ENCODE assay signal across 28 mouse cellular contexts in genomic region chr7:83949662-83950061, GRCm38 (mm10).
A peak's percentile ranks its signal among the peaks of the same experiment; 100 is the strongest.
DNase-seq lines count a peak whose midpoint lies in the region; ATAC-seq and TF ChIP-seq lines count a peak whose summit lies in the region.
"Had no signal": no experiment of that assay in that cellular context is flagged by ENCODE, and none has a peak within 500 bp of the region (broad histone marks: within the 10 kb centered on the region; RNA-seq: fewer than 3 reads in every experiment).

No protein-coding gene starts in this region.

- H3K27ac ChIP-seq in heart, embryonic 11.5 days (ENCODE audit: low read depth, low read length) = peak overlapping the region; percentile 62
- H3K27ac ChIP-seq in heart, embryonic 14.5 days (replicated peaks in 1 of 2; ENCODE audit: control insufficient read depth in 1 of 2, insufficient read depth in 1 of 2, low read depth in 2 of 2, low read length in 2 of 2) = peak overlapping the region; percentile 75 to 79
- no peak overlapping the region for H3K27ac ChIP-seq in heart, postnatal 0 days (ENCODE audit: low read depth)
- H3K27ac ChIP-seq: embryonic facial prominence, embryonic 12.5 days; embryonic facial prominence, embryonic 15.5 days; hindbrain, embryonic 10.5 days; hindbrain, embryonic 13.5 days; kidney, postnatal 0 days had no signal

- H3K9me3 ChIP-seq in heart, embryonic 11.5 days (replicated peaks; ENCODE audit: control insufficient read depth, low read length) = no peaks in the 10 kb centered on the region; the same call in 1 of the 2 replicates
- no peaks in the 10 kb centered on the region for H3K9me3 ChIP-seq in heart, embryonic 14.5 days (ENCODE audit: control insufficient read depth, low read length)
- H3K9me3 ChIP-seq in heart, postnatal 0 days (replicated peaks; ENCODE audit: control insufficient read depth, low read length) = no peaks in the 10 kb centered on the region
- H3K9me3 ChIP-seq: embryonic facial prominence, embryonic 12.5 days; embryonic facial prominence, embryonic 15.5 days; G1E; hindbrain, embryonic 10.5 days; hindbrain, embryonic 13.5 days had no signal

- intact Hi-C loops in heart, postnatal 10 days (cut with DNase I) = no loop called here

- peak; percentile 44; the same call in 1 of the 2 replicates for ATAC-seq in heart, embryonic 11.5 days (replicated peaks; ENCODE audit: insufficient number of reproducible peaks, low FRiP score, low TSS enrichment)
- ATAC-seq in heart, embryonic 14.5 days (ENCODE audit: insufficient number of reproducible peaks, insufficient read depth, low FRiP score, low read depth) = peak; percentile 44
- ATAC-seq in heart, postnatal 0 days (ENCODE audit: insufficient read depth, low read depth) = peak; percentile 57
- ATAC-seq: forebrain, embryonic 14.5 days; hindbrain, embryonic 16.5 days; intestine, postnatal 0 days; Patski had no signal

- no peak overlapping the region for H3K4me2 ChIP-seq in heart, embryonic 11.5 days
- H3K4me2 ChIP-seq in heart, embryonic 14.5 days (ENCODE audit: low read length) = no peak overlapping the region
- H3K4me2 ChIP-seq in heart, postnatal 0 days (ENCODE audit: low read depth, low read length) = no peak overlapping the region
- H3K4me2 ChIP-seq: embryonic facial prominence, embryonic 12.5 days; embryonic facial prominence, embryonic 15.5 days; hindbrain, embryonic 13.5 days had no signal

- no peak overlapping the region for H3K4me3 ChIP-seq in heart, embryonic 11.5 days (ENCODE audit: low read depth, low read length)
- no peak overlapping the region for H3K4me3 ChIP-seq in heart, embryonic 14.5 days (ENCODE audit: control insufficient read depth in 1 of 2, insufficient read depth in 1 of 2, low read depth in 1 of 2, low read length in 2 of 2)
- H3K4me3 ChIP-seq in heart, postnatal 0 days (ENCODE audit: low read depth, low read length) = no peak overlapping the region
- H3K4me3 ChIP-seq: embryonic facial prominence, embryonic 12.5 days; embryonic facial prominence, embryonic 15.5 days; hindbrain, embryonic 10.5 days; hindbrain, embryonic 13.5 days had no signal

- TF ChIP-seq EP300 in heart, postnatal 0 days (IDR thresholded peaks at IDR 0.05; ENCODE audit: low read depth) = no peak

- DNase-seq in heart, adult 9 months (ENCODE audit: low spot score in 2 of 2) = no peak
- DNase-seq in heart, adult 8-10 months (ENCODE audit: low spot score) = no peak
- peak; percentile 28 for DNase-seq in heart, postnatal 0 days (ENCODE audit: low spot score)
- no peak for DNase-seq in heart, postnatal 10 days
- peak; percentile 8 for DNase-seq in R1 (ENCODE audit: low read depth, low spot score)
- DNase-seq in frontal cortex, adult 2 months (ENCODE audit: extremely low spot score in 1 of 2, low spot score in 1 of 2) = no peak
- DNase-seq: adrenal gland, adult 2 months; adrenal gland, postnatal 14 days; B cell, adult 2 months; cerebellum, adult 11 months; cerebellum, adult 2 months; cerebellum, adult 9-11 months; cerebellum, postnatal 25 days; gastrocnemius, postnatal 10 days; gastrocnemius, postnatal 36 days; kidney, adult 2 months had no signal

- TF ChIP-seq CTCF in heart, postnatal 0 days (IDR thresholded peaks at IDR 0.05; ENCODE audit: low read depth) = no peak

- H3K9ac ChIP-seq in heart, embryonic 11.5 days (ENCODE audit: low read depth, low read length) = no peak overlapping the region
- H3K9ac ChIP-seq in heart, embryonic 14.5 days (ENCODE audit: low read length) = no peak overlapping the region
- no peak overlapping the region for H3K9ac ChIP-seq in heart, postnatal 0 days (replicated peaks; ENCODE audit: low read depth, low read length)
- H3K9ac ChIP-seq: embryonic facial prominence, embryonic 12.5 days; embryonic facial prominence, embryonic 15.5 days; hindbrain, embryonic 13.5 days had no signal

- H3K4me1 ChIP-seq in heart, embryonic 11.5 days (ENCODE audit: control insufficient read depth, insufficient read depth, low read length) = peaks cover 15% of the 10 kb centered on the region
- peaks cover 21 to 25% of the 10 kb centered on the region in 2 experiments for H3K4me1 ChIP-seq in heart, embryonic 14.5 days (ENCODE audit: control insufficient read depth in 2 of 2, insufficient read depth in 2 of 2, low read length in 2 of 2)
- H3K4me1 ChIP-seq in heart, postnatal 0 days (ENCODE audit: control insufficient read depth, insufficient read depth) = peaks cover 21% of the 10 kb centered on the region
- H3K4me1 ChIP-seq: embryonic facial prominence, embryonic 12.5 days; embryonic facial prominence, embryonic 15.5 days; hindbrain, embryonic 13.5 days had no signal

- H3K27me3 ChIP-seq in heart, embryonic 11.5 days (ENCODE audit: control insufficient read depth, insufficient read depth, low read length) = no peaks in the 10 kb centered on the region
- no peaks in the 10 kb centered on the region; the same call in 1 of the 2 replicates for H3K27me3 ChIP-seq in heart, embryonic 14.5 days (ENCODE audit: control insufficient read depth, insufficient read depth, low read length)
- no peaks in the 10 kb centered on the region for H3K27me3 ChIP-seq in heart, postnatal 0 days (ENCODE audit: control insufficient read depth, insufficient read depth, low read length)
- H3K27me3 ChIP-seq: embryonic facial prominence, embryonic 12.5 days; embryonic facial prominence, embryonic 15.5 days; hindbrain, embryonic 13.5 days; Patski had no signal

- WGBS in heart, embryonic 11.5 days (ENCODE audit: insufficient replicate concordance) = 32% methylated on average over 6 of the region's 6 CpGs
- 14% methylated on average over 6 of the region's 6 CpGs for WGBS in heart, embryonic 14.5 days
- 29% methylated on average over 6 of the region's 6 CpGs for WGBS in heart, postnatal 0 days

- no peaks in the 10 kb centered on the region for H3K36me3 ChIP-seq in heart, embryonic 11.5 days (ENCODE audit: control insufficient read depth, insufficient read depth, low read length)
- H3K36me3 ChIP-seq in heart, embryonic 14.5 days (ENCODE audit: control insufficient read depth, insufficient read depth, low read length) = no peaks in the 10 kb centered on the region
- no peaks in the 10 kb centered on the region for H3K36me3 ChIP-seq in heart, postnatal 0 days (replicated peaks; ENCODE audit: control insufficient read depth, insufficient read depth, low read length)
- H3K36me3 ChIP-seq: embryonic facial prominence, embryonic 12.5 days; embryonic facial prominence, embryonic 15.5 days; G1E; hindbrain, embryonic 10.5 days; hindbrain, embryonic 13.5 days had no signal

Comparison
In these comparisons a context has a peak if more than half of its experiments do, and no peak if none do; other contexts are left out.
1. DNase-seq: peak in heart, postnatal 0 days (single experiment) and R1 (single experiment); none in heart, adult 9 months (0 of 2), heart, adult 8-10 months (single experiment), heart, postnatal 10 days (0 of 2) and frontal cortex, adult 2 months (0 of 2).
2. Peak in every context shown above with its lines, with median percentiles within 50 percentile points of each other: ATAC-seq.